Mouse (Mus musculus) stomach, postnatal 0 days (tissue): ENCODE measurements around the gene Cdc42ep4. TPM values are rescaled to one million over a fixed set of nuclear protein-coding genes. Genes with fewer than 3 reads are reported as not detected.

Source experiments
- ATAC-seq: fragments of 200-750 bp; cut with Nextera tagmentation; 2 replicates; pipeline ENCODE4 v1.8.0; 2017; ENCODE audit not compliant: low FRiP score, low TSS enrichment
- DNase-seq: peaks from one replicate; pipeline ENCODE4 v3.0.0-alpha.2; 2016; ENCODE audit warnings: low spot score
- H3K27ac ChIP-seq: fragments of 300-500 bp; sonication (generic); replicated peaks from 2 replicates; pipeline ENCODE4 v1.5.1; 2014; ENCODE audit warnings: mild to moderate bottlenecking, control low read depth
- H3K27me3 ChIP-seq: fragments of 300-500 bp; sonication (generic); 2 replicates; pipeline ENCODE4 v1.6.1; 2014; ENCODE audit warnings: low read length; ENCODE audit not compliant: control insufficient read depth, insufficient read depth
- H3K36me3 ChIP-seq: fragments of 300-500 bp; sonication (generic); 2 replicates; pipeline ENCODE4 v1.6.1; 2014; ENCODE audit warnings: low read length, mixed read lengths; ENCODE audit not compliant: control insufficient read depth, insufficient read depth
- H3K4me1 ChIP-seq: fragments of 300-500 bp; sonication (generic); replicated peaks from 2 replicates; pipeline ENCODE4 v1.6.1; 2014; ENCODE audit warnings: antibody characterized with exemption; ENCODE audit not compliant: control insufficient read depth, insufficient read depth
- H3K4me2 ChIP-seq: fragments of 300-500 bp; sonication (generic); replicated peaks from 2 replicates; pipeline ENCODE4 v1.6.1; 2014; ENCODE audit warnings: low read depth, mild to moderate bottlenecking, control low read depth, moderate library complexity
- H3K4me3 ChIP-seq: fragments of 300-500 bp; sonication (generic); 2 replicates; pipeline ENCODE4 v1.5.1; 2014; ENCODE audit warnings: low read depth, low read length, control low read depth
- H3K9ac ChIP-seq: fragments of 300-500 bp; sonication (generic); 2 replicates; pipeline ENCODE4 v1.6.1; 2014; ENCODE audit warnings: mild to moderate bottlenecking, low read length, control low read depth, mixed read lengths
- H3K9me3 ChIP-seq: fragments of 300-500 bp; sonication (generic); 2 replicates; pipeline ENCODE4 v1.6.1; 2016; ENCODE audit warnings: low read length; ENCODE audit not compliant: control insufficient read depth
- CTCF ChIP-seq: IDR thresholded peaks from 2 replicates; pipeline ENCODE4 v1.5.1; 2016; ENCODE audit warnings: antibody characterized with exemption, low read depth, mild to moderate bottlenecking, moderate library complexity
- EP300 ChIP-seq: optimal IDR thresholded peaks from 2 replicates; pipeline ENCODE3; 2016; ENCODE audit warnings: antibody characterized with exemption
- WGBS: fragments of 180-500 bp; shearing (Covaris S2); extraction: QIAGEN DNeasy Blood & Tissue Kit; methylation state at CpG from one replicate; pipeline ENCODE4 v1.1.7; 2014; 5-methylcytosine and 5-hydroxymethylcytosine counted together
- polyA plus RNA-seq: library from polyadenylated mRNA; unstranded; fragments of >200 nt; fragmentation: Nextera tagmentation; extraction: Ambion mirVana; gene quantifications from 2 replicates; pipeline ENCODE4 v1.2.1, GENCODE M21; 2015

The Cdc42ep4 gene
- polyA plus RNA-seq, 1 experiment from 2014 or later, result 28.9 TPM

DNA sequence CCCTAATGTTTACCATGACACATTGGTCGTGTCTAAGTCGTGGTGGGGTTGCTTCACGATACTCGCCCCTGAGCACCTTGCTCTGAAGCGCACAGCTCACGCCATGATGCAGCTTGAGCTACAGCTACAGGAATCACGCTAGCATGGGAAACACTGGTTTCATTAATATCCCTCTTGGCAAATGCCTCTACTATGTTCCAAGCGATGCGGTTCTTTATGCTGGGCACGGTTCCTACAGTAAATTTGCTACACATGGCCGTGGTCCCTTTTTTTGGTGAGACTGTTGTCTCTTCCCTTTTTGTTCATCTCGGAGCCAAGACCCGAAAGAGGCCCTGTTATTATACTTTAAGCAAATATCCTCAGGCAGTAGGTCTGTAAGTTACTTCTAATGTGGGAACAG lies 19.5 kb upstream of the Cdc42ep4 start:
- H3K27me3 ChIP-seq, result no peaks in the 10 kb centered on the region
- TF ChIP-seq CTCF (no peak), EP300 (no peak)
- H3K9me3 ChIP-seq, result no peaks in the 10 kb centered on the region
- WGBS, result 75% methylated on average over 13 of the region's 13 CpGs
- ATAC-seq (no peak), DNase-seq (no peak)
- no peak overlapping the region for H3K27ac ChIP-seq
- H3K4me1 ChIP-seq, result peaks cover 11% of the 10 kb centered on the region
- H3K4me3 ChIP-seq, result no peak overlapping the region
- H3K9ac ChIP-seq, result no peak overlapping the region
- H3K36me3 ChIP-seq, result no peaks in the 10 kb centered on the region
- no peak overlapping the region for H3K4me2 ChIP-seq

DNA sequence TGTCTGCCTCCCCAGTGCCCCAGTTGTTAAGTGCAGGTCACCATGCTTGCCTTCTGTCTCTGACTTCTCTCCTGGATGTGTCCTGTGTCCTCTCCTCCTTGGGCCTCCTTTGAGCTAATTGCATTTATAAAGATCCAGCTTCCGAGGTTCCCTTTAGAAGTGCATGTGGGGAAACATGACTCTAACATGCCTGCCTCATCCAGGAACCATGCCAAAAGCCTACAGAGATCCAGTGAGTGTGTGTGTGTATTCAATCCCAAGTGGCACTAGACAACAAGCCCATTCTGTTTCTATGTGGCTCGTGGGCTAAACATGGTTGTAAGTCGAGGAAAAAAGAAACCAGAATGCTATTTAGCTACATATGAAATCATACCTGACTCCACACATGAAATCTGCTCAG lies 16.7 kb upstream of the Cdc42ep4 start:
- H3K4me3 ChIP-seq, result no peak overlapping the region
- H3K9ac ChIP-seq, result no peak overlapping the region
- no peak overlapping the region for H3K27ac ChIP-seq
- H3K36me3 ChIP-seq, result no peaks in the 10 kb centered on the region
- 49% methylated on average over 3 of the region's 3 CpGs for WGBS
- peaks cover 13% of the 10 kb centered on the region for H3K4me1 ChIP-seq
- DNase-seq, result no peak
- no peak for ATAC-seq
- H3K9me3 ChIP-seq, result no peaks in the 10 kb centered on the region
- no peak for TF ChIP-seq EP300
- TF ChIP-seq CTCF, result no peak
- H3K27me3 ChIP-seq, result no peaks in the 10 kb centered on the region
- H3K4me2 ChIP-seq, result no peak overlapping the region

DNA sequence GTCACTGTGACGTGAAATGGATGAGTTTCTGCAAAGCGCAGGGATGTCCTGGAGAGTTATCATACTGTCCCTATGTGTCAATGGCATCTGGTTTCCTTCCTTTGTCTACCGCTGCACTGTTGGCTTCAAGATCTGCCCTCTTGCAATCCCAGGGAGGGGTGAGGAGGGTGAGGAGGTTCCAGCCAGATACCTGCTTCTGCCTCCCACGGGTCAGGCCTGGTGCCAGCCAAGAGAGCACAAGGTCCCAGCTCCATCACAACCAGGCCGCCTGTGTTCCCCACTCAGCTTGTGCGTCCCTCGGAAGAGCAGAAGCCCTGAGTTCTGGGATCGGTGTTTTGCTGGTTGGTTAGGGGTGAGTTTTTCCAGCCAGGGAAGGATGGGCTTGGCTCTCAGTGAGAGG lies 15.6 kb upstream of the Cdc42ep4 start:
- no peak for TF ChIP-seq CTCF
- TF ChIP-seq EP300, result no peak
- WGBS, result 52% methylated on average over 8 of the region's 8 CpGs
- Histone ChIP-seq H3K27me3 (no peaks in the 10 kb centered on the region), H3K4me2 (no peak overlapping the region), H3K36me3 (no peaks in the 10 kb centered on the region), H3K4me1 (peaks cover 13% of the 10 kb centered on the region), H3K9me3 (no peaks in the 10 kb centered on the region), H3K4me3 (no peak overlapping the region), H3K9ac (no peak overlapping the region), H3K27ac (peak overlapping the region; percentile 49; the same call in 1 of the 2 replicates)
- no peak for ATAC-seq
- DNase-seq, result no peak

DNA sequence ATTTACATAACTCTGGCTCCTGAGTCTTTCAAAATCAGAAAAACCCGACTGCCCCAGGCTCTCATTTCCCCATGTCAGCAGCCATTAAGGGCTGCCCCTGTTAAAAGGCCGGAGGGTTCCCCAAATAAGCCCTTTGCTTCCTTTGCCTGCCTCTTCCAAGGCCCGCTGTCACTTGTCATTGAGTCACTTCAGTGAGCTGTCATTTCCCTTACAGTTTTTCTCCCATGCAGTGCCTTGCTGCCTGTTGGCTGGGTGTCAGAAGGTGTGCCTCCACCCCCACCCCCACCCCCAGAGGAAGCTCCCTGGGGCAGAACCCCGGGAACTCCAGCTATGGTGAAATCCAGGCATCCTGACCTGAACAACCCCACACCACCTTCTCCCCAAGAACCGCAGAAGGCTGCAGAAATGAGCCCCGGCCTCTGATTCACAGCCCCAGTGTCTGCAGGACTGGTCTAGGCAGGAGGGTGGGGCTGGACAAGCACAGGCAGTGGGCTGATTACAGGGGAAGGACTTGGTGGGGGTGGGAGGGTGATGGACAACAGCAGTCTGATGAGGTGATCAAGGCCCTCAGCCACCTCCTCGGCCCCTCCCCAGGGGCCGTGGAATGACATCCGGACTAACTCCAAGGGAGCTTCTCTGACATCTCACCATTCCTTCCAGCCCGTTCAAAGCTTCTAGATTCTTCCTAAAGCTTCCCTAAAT lies 14.8 kb upstream of the Cdc42ep4 start:
- no peak overlapping the region for H3K9ac ChIP-seq
- peaks cover 13% of the 10 kb centered on the region for H3K4me1 ChIP-seq
- H3K4me3 ChIP-seq, result no peak overlapping the region
- H3K27me3 ChIP-seq, result no peaks in the 10 kb centered on the region
- H3K27ac ChIP-seq, result peak overlapping the region; percentile 5
- H3K9me3 ChIP-seq, result no peaks in the 10 kb centered on the region
- WGBS, result 23% methylated on average over 10 of the region's 10 CpGs
- H3K4me2 ChIP-seq, result no peak overlapping the region
- H3K36me3 ChIP-seq, result no peaks in the 10 kb centered on the region
- TF ChIP-seq CTCF, result no peak
- TF ChIP-seq EP300, result no peak
- peak; percentile 53; the same call in 1 of the 2 replicates for ATAC-seq
- no peak for DNase-seq

DNA sequence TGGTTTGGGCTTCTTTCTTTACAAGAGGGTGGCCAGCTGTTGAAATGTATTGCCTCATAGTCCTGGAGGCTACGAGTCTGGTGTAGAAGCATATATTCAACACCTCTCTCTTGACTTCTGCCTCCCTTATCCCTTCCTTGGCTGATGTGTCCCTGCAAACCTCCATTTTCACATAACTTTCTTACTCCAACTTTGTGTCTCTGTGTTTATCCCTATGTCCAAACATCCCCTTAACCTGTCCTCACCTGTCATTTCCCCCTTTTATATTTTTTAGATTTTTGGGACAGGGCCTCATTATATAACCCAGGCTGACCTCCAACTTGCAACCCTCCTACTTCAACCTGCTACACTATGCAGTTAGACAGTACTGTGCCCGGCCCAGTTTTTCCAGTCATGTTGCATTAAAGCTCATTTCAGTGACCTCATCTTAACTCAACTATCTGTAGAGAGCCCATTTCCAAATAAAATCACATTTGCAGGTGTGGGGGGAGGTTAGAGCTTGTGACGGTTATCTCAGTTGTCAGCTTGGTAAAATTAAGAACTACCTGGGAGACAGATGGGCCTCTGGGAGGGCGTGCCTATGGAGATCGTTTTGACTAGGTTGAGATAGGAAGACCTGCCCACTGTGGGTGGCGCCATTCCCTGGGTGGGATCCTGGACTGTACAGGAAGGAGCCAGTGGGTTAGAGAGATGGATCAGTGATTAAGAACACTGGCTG lies 12.6 kb upstream of the Cdc42ep4 start:
- TF ChIP-seq EP300, result no peak
- H3K9ac ChIP-seq, result no peak overlapping the region
- WGBS, result 73% methylated on average over 6 of the region's 6 CpGs

DNA sequence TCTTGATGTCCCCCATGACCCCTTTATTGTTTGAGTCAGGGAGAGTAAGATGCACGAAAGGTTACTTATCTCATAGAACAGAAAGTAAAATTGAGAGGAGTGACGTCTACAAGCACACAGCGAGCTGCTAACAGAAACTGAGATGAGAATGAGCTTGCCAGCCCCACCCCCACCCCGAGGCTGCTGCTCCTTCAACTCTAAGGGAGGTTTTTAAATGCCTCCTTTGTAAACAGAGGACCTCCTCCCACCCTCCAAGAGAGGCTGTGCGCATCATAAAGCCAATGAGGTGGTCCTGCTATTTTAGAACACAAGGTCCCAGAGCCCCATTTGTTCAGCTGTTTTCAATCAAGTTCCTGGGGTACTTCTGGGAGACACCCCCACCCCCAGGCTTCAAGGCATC lies 11.8 kb upstream of the Cdc42ep4 start:
- 18% methylated on average over 5 of the region's 5 CpGs for WGBS
- Histone ChIP-seq H3K4me2 (0 out of 2 replicates have a peak overlapping the region, but pooled peaks have one; percentile 23), H3K9ac (no peak overlapping the region), H3K9me3 (no peaks in the 10 kb centered on the region), H3K4me3 (no peak overlapping the region), H3K27ac (no peak overlapping the region), H3K27me3 (no peaks in the 10 kb centered on the region), H3K4me1 (peaks cover 13% of the 10 kb centered on the region), H3K36me3 (no peaks in the 10 kb centered on the region)
- DNase-seq, result no peak
- peak; percentile 11; the same call in 1 of the 2 replicates for ATAC-seq
- no peak for TF ChIP-seq CTCF
- TF ChIP-seq EP300, result no peak

More for the DNA sequence above, 12.6 kb upstream of the Cdc42ep4 start:
- Histone ChIP-seq H3K4me2 (no peak overlapping the region), H3K36me3 (no peaks in the 10 kb centered on the region), H3K27me3 (no peaks in the 10 kb centered on the region), H3K4me3 (no peak overlapping the region), H3K27ac (no peak overlapping the region), H3K9me3 (no peaks in the 10 kb centered on the region), H3K4me1 (peaks cover 13% of the 10 kb centered on the region)
- no peak for DNase-seq
- no peak for ATAC-seq
